Mouse (Mus musculus): ENCODE measurements at regions not wholly inside any gene's neighbourhood (a gene's known extent, or its start where the extent isn't known, plus 50 kb on each side); places are given as distances from the start of the nearest gene placed in this dataset.

DNA sequence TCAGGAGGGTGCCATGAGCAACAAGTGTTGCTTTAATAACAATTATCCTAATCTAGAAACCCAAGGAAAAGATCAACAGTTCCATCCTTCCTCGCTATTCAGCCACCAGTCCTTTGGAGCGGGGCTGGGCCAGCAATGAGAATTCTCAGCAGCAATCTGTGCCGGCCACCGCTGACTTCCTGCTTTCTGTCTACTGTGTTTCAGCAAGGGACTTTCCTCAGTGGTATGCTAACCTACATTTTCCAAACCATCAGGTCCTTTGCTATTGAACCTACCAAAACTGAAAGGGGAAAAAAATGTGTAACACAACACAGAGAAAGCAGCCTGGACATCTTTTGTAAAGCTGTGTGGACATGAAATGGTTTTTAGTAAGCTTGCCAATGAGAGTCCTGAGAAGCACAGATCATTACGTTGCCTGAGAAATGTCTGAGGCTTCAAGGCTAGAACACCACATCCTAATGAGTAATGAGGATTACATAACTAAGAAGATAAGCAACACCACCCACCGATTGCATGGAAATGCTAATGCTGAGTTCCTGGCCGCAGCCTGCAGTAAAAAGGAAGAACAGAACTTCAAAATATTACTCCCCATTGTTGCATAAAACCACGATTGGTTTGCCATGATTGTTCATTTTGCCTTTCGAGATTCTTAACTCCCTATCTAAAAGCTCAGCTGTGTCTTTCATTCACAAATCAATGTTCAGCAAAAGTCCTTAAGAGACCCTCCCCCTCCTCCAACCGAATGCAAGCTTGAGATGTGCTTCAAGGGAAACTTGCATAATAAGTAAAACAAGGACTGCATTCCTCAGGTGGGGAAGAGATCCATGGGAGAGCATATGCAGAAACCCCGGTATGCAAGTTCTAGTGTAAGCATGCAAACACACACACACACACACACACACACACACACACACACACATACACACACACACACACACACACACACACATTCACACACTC is 130.9 kb upstream of the 4930412O13Rik start:
- ChIA-PET POLR2A (no interaction called here), CTCF (interaction anchor here in 1 of 4 experiments (0.7 kb wide), 1 partner anchor 1022 kb away, joined by 3 read pairs; no protein-coding TSS in a partner anchor)

DNA sequence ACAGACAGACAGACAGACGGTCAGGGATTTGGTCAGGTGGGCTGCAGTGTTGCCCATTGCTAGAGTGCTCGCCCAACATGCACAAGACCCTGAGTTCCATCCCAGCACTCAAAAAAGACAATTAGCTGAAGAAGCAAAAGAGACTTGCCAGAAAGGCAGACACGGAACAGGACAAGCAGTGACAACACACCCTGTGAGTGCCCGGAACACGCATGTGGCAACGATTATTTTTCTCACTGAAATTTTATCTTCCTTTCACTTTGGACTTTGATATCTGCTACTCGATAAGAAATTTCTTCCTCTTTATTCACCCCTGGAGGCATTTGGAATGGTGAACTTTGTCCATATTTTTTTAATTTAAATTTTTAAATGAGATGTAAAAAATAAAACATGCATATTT is 127.4 kb upstream of the 4930412O13Rik start:
- ChIA-PET CTCF (no interaction called here), POLR2A (no interaction called here)

DNA sequence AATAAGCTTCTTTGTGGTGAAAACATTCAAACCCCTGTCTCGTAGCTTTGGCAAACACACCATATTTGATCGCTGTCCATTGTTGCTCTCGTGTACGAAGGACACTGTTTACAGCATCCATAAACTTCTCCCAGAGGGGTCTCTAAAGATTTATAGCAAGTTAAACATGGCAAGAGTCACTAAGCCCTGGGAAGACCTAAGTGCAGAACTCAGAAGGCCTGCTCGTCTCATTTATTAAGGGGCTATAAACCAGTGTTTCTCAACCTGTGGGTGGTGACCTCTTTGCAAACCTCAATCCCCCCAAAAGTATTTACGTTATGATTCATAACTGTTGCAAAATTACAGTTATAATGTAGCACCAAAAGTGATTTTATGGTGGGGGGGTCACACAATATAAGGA is 126.9 kb upstream of the 4930412O13Rik start:
- ChIA-PET POLR2A (no interaction called here), CTCF (no interaction called here)

DNA sequence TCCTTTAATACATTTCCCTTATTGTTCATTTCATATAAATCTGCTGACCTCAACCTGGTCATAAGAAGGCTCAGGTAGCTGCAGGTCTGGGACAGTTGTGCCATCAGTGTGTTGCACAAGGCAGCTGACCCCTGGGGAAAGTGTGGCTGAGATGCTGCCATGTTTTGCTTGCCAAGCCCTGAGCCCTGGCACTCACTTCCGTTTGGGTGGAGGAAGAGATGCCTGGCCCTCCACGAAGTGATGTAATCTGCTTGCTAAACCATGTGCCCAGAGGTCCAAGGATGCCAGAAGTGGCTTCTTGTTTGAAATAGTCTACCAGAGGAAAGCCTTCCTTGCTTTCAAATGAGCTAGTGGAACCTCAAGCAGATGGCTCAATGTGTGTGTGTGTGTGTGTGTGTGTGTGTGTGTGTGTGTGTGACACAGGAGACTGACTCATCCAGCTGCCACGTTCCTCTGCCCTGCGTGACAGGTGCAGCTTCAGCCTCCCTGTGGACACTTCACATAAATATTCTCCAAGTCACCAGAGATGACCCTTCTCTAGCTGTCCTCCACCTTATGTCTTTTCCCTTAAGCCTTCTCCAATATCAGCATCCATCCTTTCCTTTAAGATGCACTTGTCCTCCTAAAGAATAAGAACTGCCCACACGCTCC is 123.2 kb upstream of the 4930412O13Rik start:
- CTCF ChIA-PET: no interaction called here
- POLR2A ChIA-PET: interaction anchor here in 1 of 4 experiments (0.8 kb wide), 1 partner anchor 10 kb away, joined by 3 read pairs; no protein-coding TSS in a partner anchor

DNA sequence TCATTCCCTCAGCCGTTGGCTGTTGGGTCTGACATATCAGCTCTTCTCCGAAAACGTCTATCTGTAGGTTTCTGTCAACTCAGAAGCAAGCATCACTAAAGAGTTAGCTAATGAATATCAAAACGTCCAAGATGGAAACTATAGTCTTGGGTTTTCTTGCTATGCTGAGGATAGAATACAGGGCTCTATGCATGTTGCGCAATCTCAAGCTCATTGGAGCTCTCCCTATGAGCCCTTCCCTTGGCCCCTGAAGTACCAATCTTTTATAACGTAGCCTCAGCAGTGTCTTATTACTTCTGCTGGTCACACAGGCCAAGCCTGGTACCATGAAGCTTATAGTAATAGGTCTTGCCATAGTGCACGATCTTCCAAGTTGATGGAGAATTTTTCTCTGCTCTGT is 122.1 kb upstream of the 4930412O13Rik start:
- POLR2A ChIA-PET: no interaction called here
- CTCF ChIA-PET: interaction anchor here in 1 of 4 experiments (0.7 kb wide), 1 partner anchor 518 kb away, joined by 4 read pairs; no protein-coding TSS in a partner anchor

DNA sequence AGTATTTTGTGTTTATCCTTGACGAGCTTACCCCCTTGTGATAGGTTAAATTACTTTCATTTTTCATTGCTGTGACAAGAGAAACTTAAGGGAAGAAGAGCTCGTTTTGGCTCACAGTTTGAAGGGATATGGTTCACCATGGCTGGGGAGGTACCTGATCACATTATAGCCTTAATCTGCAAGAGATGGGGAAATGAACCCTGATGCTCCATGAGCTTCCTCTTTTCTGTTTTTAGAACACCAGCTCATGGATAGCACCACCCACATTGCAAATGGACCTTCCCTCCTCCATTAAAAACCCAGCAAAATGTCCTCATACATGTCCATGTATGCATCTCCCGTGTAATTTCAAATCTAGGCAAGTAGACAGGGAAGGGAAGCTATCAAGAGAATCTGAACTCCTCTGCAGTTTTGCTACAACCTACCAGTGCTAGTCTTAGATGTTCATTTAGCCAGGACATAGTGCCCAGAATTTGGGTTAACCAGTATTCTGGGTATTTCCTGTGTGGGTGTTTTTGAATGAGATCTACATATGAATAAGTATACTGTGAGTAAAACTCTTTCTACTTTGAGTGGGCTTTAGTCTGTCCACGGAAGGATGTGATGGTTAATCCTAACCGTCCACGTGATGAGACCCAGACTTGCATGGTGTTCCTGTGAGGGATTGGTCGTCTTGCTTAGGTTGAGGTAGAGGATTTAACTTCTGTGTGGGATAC is 121.5 kb upstream of the 4930412O13Rik start:
- ChIA-PET POLR2A (no interaction called here), CTCF (interaction anchor here in 1 of 4 experiments (0.7 kb wide), 1 partner anchor 518 kb away, joined by 4 read pairs; no protein-coding TSS in a partner anchor)

DNA sequence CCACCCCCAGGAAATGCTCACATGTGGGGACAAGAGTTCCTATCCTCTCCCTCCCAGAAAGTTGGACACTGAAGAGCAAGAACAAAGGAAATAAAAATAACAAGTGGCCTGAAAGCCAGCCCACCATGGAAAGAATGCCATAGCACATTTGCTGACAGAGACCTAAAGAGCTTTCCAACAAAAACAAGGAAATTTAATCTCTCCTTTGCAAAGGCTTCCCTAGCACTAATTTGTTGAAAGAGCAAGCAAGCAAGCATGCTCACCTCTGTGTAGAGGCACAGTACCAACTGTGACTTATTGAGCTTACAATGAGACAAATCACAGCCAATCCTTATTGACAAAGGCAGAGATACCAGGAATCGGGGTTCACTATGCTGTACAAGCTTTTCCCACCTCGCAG is 100.9 kb upstream of the 4930412O13Rik start:
- ChIA-PET POLR2A (interaction anchor here in 2 of 4 experiments (0.6 to 0.7 kb wide), 2 partner anchors 155 to 432 kb away, joined by 3 to 5 read pairs; no protein-coding TSS in a partner anchor), CTCF (interaction anchor here in 1 of 4 experiments (0.6 kb wide), 1 partner anchor 16 kb away, joined by 3 read pairs; no protein-coding TSS in a partner anchor)

DNA sequence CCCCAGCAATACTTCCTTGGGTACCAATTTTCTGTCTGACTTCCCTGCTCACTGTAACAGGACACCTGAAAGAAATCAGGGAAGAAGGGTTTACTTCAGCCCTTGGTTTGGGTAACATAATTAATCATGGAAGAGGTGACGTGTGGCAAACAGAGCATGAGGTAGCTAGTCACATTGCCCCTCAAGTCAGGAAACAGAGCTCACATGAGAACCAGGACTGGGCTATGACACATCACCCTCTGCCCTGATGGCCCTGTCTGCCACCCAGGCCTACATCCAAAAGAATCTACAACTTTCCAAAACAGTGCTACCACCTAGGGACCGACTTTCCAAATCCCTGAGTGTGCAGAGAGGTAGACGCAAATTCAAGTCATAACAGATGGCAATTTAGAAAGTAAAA is 98.4 kb upstream of the 4930412O13Rik start:
- ChIA-PET CTCF (no interaction called here), POLR2A (interaction anchor here in 1 of 4 experiments (1.6 kb wide), 1 partner anchor 34 kb away, joined by 6 read pairs; no protein-coding TSS in a partner anchor)

DNA sequence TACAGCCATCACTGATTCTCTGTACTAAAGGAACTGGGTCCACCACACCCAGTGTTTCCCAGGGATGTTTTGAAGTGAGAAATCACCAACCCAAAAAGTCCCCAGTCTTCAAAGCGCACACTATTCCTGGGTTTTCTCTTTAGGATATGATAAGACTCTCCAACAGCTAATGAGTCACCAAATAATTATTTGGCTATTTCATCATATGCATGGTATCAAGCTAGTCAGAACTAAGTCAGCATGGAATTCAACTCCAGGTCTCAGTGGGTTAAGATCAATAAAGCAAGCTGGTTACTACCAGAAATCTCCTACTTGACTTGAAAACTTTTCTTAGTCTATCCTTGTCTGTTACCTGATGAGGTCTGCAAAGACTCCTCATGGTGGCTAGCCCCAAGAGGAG is 89.1 kb upstream of the 4930412O13Rik start:
- ChIA-PET POLR2A (interaction anchor here in 1 of 4 experiments (0.7 kb wide), 1 partner anchor 848 kb away, joined by 3 read pairs; no protein-coding TSS in a partner anchor), CTCF (no interaction called here)

DNA sequence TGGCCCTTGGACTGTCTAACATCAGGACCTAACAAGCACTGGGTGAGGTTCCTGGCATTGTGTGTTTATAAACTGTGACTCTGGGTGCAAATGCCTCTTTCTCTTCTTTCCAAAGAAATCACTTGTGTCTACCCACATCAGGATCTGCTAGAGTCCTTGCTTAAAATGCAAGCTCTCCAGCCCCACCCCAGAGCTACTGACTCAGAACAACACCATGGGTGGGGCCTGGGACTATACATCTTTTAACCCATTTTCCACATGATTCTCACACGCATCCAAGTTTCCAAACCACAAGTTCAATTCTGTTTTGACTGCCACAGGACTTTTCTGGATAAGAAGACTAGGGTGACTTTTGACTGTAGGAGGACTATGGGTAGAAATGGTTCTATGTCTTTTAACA is 88.7 kb upstream of the 4930412O13Rik start:
- ChIA-PET POLR2A (interaction anchor here in 1 of 4 experiments (0.7 kb wide), 1 partner anchor 849 kb away, joined by 3 read pairs; no protein-coding TSS in a partner anchor), CTCF (no interaction called here)

DNA sequence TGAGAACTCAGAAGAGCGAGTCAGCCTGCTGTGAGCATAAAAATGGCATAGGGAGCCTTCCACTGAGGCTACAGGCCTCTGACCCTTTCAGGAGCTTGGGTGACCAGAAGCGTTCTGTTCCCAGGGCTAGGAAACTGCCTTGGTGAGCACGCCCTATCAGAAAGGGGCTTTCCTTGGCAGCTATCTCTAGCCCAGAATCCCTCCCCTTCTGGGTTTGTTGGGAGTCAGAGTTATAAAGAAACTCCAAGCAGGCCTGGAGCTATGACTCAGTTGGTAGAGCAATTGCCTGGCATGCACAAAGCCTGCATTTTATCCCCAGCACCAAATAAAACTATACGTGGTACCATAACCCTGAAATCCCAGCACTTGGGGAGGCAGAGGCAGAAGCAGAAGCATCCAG is 85.7 kb upstream of the 4930412O13Rik start:
- POLR2A ChIA-PET: no interaction called here
- CTCF ChIA-PET: no interaction called here

DNA sequence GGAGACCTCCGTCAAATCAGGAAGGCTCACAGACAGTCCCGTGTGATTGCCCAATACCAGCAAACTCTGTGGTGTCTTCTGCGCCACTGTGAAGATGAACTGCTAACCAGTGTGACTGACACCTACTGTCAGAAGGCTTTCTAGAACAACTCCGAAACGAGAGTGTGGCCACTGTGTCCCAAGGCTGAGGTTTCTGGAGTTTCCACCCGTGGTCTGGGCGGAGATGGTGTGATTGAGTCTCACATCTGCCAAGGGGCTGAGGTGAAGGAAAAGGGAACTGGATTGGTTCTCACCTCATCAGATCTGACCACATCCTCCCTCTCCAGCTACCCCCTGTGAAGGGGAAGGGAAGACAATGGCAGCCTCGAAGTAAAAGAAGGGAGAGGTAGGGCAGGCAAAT is 79.6 kb upstream of the 4930412O13Rik start:
- POLR2A ChIA-PET: no interaction called here
- CTCF ChIA-PET: no interaction called here

DNA sequence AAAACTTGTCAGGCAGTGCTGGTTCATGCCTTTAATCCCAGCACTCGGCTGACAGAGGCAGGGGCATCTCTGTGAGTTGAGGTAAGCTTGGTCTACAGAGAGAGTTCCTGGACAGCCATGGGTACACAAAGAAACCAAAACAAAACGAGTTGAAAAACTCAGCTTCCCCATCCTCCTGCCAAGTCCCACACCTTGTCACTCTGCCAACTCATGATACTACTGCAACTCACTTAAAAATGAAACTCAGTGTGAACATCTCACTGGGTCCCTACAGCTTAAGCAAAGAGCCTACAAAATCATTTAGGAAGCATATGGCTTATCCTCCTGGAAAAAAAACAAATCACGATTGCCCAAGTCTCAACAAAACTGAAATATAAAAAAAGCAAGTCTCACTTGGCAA is 76.7 kb upstream of the 4930412O13Rik start:
- POLR2A ChIA-PET: interaction anchor here in 2 of 4 experiments (0.5 to 0.9 kb wide), 2 partner anchors 41 to 59 kb away, joined by 3 to 4 read pairs; no protein-coding TSS in a partner anchor
- CTCF ChIA-PET: no interaction called here

DNA sequence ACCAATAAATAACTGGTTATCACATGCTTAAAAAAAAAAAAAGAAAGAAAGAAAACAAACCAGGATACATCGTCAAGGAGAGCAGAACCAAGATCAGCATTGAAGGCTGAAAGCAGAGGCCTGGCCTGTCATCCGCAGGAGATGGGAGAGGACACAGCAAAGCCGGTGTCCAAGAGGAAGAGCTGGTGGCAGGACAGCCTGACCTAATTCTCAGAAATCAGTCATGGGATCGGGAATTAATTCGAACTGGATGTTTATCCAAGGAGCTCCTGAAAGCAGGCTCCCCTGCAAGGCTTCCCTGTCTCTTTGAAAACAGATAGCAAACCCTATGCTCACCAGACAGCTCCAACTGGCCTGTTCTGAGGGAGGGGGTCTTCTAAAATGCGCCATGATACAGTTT is 75.5 kb upstream of the 4930412O13Rik start:
- POLR2A ChIA-PET: interaction anchor here in 1 of 4 experiments (0.7 kb wide), 1 partner anchor 11 kb away, joined by 3 read pairs; no protein-coding TSS in a partner anchor
- CTCF ChIA-PET: interaction anchor here in 1 of 4 experiments (0.7 kb wide), 1 partner anchor 723 kb away, joined by 3 read pairs; no protein-coding TSS in a partner anchor

Measured in embryonic stem cell, embryonic (primary cell).